Mouse (Mus musculus) spleen, postnatal 36 days (tissue): ENCODE measurements at regions not wholly inside any gene's neighbourhood (a gene's known extent, or its start where the extent isn't known, plus 50 kb on each side); places are given as distances from the start of the nearest gene placed in this dataset.

Experiments
- DNase-seq, 2 experiments: peaks; one replicate each; pipeline ENCODE4 v3.0.0; 2022; ENCODE audit warnings: low spot score in 2 of 2, mixed read lengths in 1 of 2

- no peak for DNase-seq
Observed at GRCm38 (mm10) chr9:98791709-98792108, 50.6 kb upstream of the Prr23a1 start.

- no peak for DNase-seq
Observed at GRCm38 (mm10) chr9:98773651-98774185, 68.6 kb upstream of the Prr23a1 start.

- no peak for DNase-seq
Observed at GRCm38 (mm10) chr9:98773212-98773611, 69.1 kb upstream of the Prr23a1 start.

GRCm38 (mm10) chr9:98754764-98755163, 87.5 kb upstream of the Prr23a1 start:
- DNase-seq, result no peak

- DNase-seq, result no peak
Observed at GRCm38 (mm10) chr9:98753356-98753953, 88.8 kb upstream of the Prr23a1 start.

- no peak for DNase-seq
Observed at GRCm38 (mm10) chr9:98743785-98744184, 98.5 kb upstream of the Prr23a1 start.

GRCm38 (mm10) chr9:98727276-98727860, 114.9 kb upstream of the Prr23a1 start:
- no peak for DNase-seq

- no peak for DNase-seq
Observed at GRCm38 (mm10) chr9:98726638-98727037, 115.7 kb upstream of the Prr23a1 start.

GRCm38 (mm10) chr9:98722885-98723284, 119.4 kb upstream of the Prr23a1 start:
- no peak for DNase-seq

GRCm38 (mm10) chr9:98721381-98721780, 119.9 kb upstream of the Mrps22 start:
- DNase-seq, result no peak

- DNase-seq, result no peak
Observed at GRCm38 (mm10) chr9:98717701-98718270, 116.3 kb upstream of the Mrps22 start.

- no peak for DNase-seq
Observed at GRCm38 (mm10) chr9:98714661-98715060, 113.2 kb upstream of the Mrps22 start.

- DNase-seq, result no peak
Observed at GRCm38 (mm10) chr9:98712826-98713225, 111.4 kb upstream of the Mrps22 start.

GRCm38 (mm10) chr9:98712023-98712563, 110.6 kb upstream of the Mrps22 start:
- DNase-seq, result no peak

- no peak for DNase-seq
Observed at GRCm38 (mm10) chr9:98710155-98710710, 108.8 kb upstream of the Mrps22 start.

- no peak for DNase-seq
Observed at GRCm38 (mm10) chr9:98708001-98708680, 106.7 kb upstream of the Mrps22 start.

- DNase-seq, result no peak
Observed at GRCm38 (mm10) chr9:98707491-98707890, 106.0 kb upstream of the Mrps22 start.

GRCm38 (mm10) chr9:98704131-98704530, 102.7 kb upstream of the Mrps22 start:
- no peak for DNase-seq

GRCm38 (mm10) chr9:98703331-98703730, 101.9 kb upstream of the Mrps22 start:
- no peak for DNase-seq

GRCm38 (mm10) chr9:98700571-98700970, 99.1 kb upstream of the Mrps22 start:
- no peak for DNase-seq

- no peak for DNase-seq
Observed at GRCm38 (mm10) chr9:98697155-98697554, 95.7 kb upstream of the Mrps22 start.

- DNase-seq, result no peak
Observed at GRCm38 (mm10) chr9:98695035-98695434, 93.6 kb upstream of the Mrps22 start.
